Mouse (Mus musculus): ENCODE measurements at regions not wholly inside any gene's neighbourhood (a gene's known extent, or its start where the extent isn't known, plus 50 kb on each side); places are given as distances from the start of the nearest gene placed in this dataset.
A peak's percentile ranks its signal among the peaks of the same experiment; 100 is the strongest.

DNA sequence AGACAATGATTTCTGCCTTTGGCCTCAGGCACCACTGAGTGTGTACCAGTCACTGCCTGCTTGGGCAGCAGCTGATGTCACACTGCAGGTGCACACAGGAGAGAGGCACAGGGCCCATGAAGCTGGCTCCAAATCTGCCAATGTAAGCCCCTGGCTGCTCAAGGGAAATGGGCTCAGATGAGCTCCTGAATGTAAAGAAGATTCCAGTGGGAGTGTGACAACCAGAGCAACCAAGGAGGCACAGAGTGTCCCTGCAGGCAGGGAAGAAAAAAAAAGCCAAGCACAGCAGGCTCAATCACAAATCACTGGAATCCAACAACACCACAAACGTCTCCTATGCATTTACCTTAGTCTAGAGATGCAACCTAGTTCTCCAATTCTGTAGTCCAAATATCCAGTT, 151.2 kb upstream of the Tox3 start:
- no peak for DNase-seq

- DNase-seq, result peak; percentile 46
Measured at GRCm38 (mm10) chr8:90496658-90497163, 148.6 kb upstream of the Tox3 start.

GRCm38 (mm10) chr8:90495943-90496371, 147.8 kb upstream of the Tox3 start:
- DNase-seq, result no peak

DNA sequence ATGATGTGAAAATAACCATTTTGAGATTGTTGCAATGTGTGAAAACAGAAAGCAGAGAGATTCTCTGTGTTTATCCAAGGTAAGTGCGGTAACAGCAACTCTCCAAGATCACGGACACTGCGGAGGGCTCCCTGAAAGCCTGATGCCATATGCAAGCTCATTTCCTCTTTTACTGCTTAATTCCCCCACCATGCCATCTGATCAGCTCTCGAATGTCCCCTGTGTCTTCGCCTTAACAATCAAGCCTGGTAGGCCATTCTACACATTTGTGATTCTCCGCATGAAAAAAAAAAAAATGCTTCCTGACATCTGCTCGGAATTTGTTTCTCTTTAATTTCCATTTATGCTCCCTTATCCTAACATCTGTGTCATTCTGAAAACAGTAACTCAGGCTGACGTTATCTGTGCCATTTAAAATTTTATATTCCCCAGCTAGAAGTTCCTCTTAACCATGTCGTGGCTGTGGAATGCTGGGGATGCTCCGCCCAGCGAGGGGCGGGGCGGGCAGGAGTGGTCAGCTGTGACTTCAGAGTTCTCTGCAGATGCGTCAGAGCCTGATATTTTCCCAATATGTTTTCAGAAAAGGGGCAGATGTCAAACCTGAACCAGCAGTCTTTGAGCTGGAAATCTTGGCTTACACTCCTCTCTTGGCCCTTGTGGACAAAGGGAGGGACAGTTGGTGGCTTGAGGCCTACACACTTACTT, 144.5 kb upstream of the Tox3 start:
- DNase-seq, result no peak

GRCm38 (mm10) chr8:90491691-90492090, 143.5 kb upstream of the Tox3 start:
- DNase-seq, result no peak

GRCm38 (mm10) chr8:90490734-90491441, 142.7 kb upstream of the Tox3 start:
- no peak for DNase-seq

DNA sequence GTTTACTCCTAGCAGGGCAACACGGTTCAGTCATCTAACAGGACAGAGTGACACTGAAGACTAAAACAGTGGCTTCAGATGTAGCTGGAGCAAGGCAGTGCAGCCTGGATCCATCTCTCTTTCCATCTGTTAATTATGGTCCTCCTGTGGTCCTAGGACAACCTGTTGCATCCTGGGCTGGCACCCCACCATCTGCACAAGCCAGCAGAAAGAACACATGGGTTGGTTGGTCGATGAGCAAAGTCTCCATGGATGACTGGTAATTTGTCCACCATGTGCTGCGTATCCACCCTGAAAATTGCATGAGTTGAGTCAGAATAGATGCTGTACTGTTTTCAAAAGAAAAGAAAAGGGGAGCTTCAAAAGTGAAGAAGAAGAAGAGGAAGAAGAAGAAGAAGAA, 138.4 kb upstream of the Tox3 start:
- no peak for DNase-seq

DNA sequence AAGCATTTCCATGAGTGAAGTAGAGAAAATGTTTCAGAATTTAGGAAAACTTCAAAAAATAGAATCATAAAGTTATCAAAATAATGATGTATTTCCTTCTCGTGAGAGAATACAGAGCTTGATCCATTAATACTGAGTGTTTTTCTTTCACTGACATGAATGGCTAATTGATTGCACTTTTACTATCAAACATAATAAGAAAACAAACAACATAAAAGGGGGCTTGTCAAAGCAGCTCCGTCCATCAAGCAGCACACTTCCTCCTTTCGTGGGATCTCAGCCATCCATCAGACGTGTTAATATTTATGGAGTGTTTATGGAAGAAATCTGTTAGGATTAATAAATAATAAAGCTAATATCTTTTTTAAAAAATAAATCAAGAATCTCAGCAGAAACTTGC, 130.0 kb upstream of the Tox3 start:
- no peak for DNase-seq

- DNase-seq, result no peak
Measured at GRCm38 (mm10) chr8:90474066-90474465, 125.9 kb upstream of the Tox3 start.

- no peak for DNase-seq
Measured at GRCm38 (mm10) chr8:90470826-90471225, 122.7 kb upstream of the Tox3 start.

DNA sequence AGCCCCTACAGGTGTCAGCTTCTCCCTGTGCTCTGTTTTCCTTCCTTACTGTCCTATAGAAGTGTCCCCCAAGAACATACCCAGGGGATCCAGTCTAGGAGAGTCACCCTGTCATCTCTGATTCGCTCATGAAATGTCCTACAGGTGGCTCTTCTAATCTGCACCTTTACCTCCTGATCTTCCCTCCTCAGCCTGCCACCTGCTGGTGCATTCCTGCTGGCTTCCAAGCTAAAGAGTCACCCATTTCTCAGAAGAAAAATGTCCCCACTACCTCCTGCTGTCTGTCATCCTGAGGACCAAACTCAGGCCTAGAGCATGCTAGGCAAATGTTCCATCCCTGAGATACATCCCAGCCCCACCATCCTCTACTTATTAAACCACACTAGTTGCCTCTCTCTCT, 115.6 kb upstream of the Tox3 start:
- DNase-seq, result no peak

GRCm38 (mm10) chr8:90455321-90455720, 107.2 kb upstream of the Tox3 start:
- DNase-seq, result no peak

- no peak for DNase-seq
Measured at GRCm38 (mm10) chr8:90454130-90454529, 106.0 kb upstream of the Tox3 start.

- no peak for DNase-seq
Measured at GRCm38 (mm10) chr8:90441058-90441851, 93.1 kb upstream of the Tox3 start.

DNA sequence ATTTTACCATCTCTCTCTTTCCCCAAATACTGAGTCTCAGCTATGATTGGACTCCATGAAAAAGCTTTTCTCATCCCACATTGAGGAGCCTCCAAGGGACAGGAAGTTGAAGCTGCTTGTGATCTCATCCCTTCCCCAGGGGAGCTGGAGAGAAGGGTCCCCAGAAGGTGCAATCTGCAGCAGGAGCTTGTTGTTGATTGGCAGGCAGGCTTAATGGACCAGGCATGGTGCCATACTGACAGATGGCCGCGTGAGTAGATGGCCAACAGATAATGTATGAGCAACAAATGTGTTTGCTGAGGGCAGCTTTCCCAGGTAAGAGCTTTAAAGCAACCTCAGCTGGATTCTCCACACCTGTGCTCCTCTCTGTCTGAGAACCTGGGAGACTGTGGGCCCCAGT, 65.9 kb upstream of the Tox3 start:
- DNase-seq, result peak; percentile 7

Data from right cerebral cortex, postnatal 14 days (tissue).